Mouse (Mus musculus) ES-Bruce4 (cell line): Measurements from ENCODE around the gene Ube2f. TPM values are rescaled to one million over a fixed set of nuclear protein-coding genes. Genes with fewer than 3 reads are reported as not detected.

ENCODE experiments used
- H3K27ac ChIP-seq: 2 replicates; pipeline ENCODE4 v1.5.1; 2012; ENCODE audit warnings: low read length, inconsistent platforms; ENCODE audit not compliant: insufficient read depth
- H3K27me3 ChIP-seq: 2 replicates; pipeline ENCODE4 v1.6.1; 2012; ENCODE audit warnings: mild to moderate bottlenecking, low read length, inconsistent platforms; ENCODE audit not compliant: control insufficient read depth, poor library complexity, insufficient read depth, severe bottlenecking
- H3K36me3 ChIP-seq: 2 replicates; pipeline ENCODE4 v1.6.1; 2012; ENCODE audit warnings: inconsistent platforms, mild to moderate bottlenecking, low read length, moderate library complexity; ENCODE audit not compliant: control insufficient read depth, poor library complexity, insufficient read depth, severe bottlenecking
- H3K4me1 ChIP-seq: one replicate; pipeline ENCODE4 v1.8.1; 2011; ENCODE audit warnings: low read length; ENCODE audit not compliant: control insufficient read depth, insufficient read depth
- H3K4me3 ChIP-seq: 2 replicates; pipeline ENCODE4 v1.5.1; 2011; ENCODE audit warnings: low read depth, mild to moderate bottlenecking, low read length
- H3K9ac ChIP-seq: 2 replicates; pipeline ENCODE4 v1.6.1; 2012; ENCODE audit warnings: low read depth, mild to moderate bottlenecking, inconsistent platforms; ENCODE audit not compliant: poor library complexity, severe bottlenecking
- H3K9me3 ChIP-seq: replicated peaks from 2 replicates; pipeline ENCODE4 v1.6.1; 2012; ENCODE audit warnings: mild to moderate bottlenecking, low read length, inconsistent platforms; ENCODE audit not compliant: control insufficient read depth, poor library complexity, insufficient read depth, severe bottlenecking
- CTCF ChIP-seq: IDR thresholded peaks from one replicate; pipeline ENCODE4 v1.8.1; 2011; ENCODE audit warnings: low read depth, low read length
- EP300 ChIP-seq: IDR thresholded peaks from 2 replicates; pipeline ENCODE4 v1.6.1; 2011; ENCODE audit warnings: low read depth, low read length; ENCODE audit not compliant: insufficient read depth
- POLR2A ChIP-seq: IDR thresholded peaks from one replicate; pipeline ENCODE4 v1.8.1; 2011; ENCODE audit warnings: low read length; ENCODE audit not compliant: insufficient read depth
- polyA plus RNA-seq: library from polyadenylated mRNA; stranded (reverse); fragments of >200 nt; gene quantifications from 2 replicates; pipeline ENCODE4 v1.2.4, GENCODE M21; 2011; ENCODE audit warnings: low read depth; ENCODE audit not compliant: missing spikeins, insufficient read depth, insufficient read length

The Ube2f gene
- polyA plus RNA-seq, 1 experiment: 61.7 TPM

DNA sequence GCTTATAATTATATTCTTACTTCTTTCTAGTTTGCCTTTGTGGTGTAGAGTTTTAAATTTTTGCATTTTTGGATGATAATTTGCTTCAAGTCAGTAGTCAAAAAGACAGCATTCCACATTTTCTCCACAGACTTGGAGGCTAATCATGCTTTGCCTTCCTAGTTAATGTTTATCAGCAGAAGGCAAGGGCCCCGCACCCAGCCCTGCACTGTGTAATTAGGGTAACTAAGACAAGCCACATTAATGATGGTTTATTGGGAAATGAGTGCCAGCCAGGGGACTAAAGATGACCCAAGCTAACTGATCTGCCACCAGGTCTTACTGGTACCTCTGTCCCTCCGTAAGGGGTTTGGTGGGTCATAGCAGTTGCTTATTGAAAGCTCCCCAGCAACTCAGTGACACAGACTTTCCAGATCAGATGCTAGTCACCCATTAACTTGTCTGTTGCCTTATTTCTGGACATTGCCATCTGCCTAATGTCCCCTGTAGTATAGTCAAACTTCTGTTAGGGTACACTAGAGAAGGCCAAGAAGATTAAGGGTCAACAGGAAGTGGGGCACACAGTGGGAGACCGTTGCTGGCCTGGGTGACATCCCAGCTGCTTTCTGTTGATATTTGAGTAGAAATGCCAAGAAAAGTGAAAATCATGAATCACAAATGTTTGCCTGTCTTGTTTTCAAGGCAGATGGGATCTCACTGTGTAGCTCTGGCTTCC is 51.3 kb downstream of the Ube2f start:
- Histone ChIP-seq H3K36me3 (no peaks in the 10 kb centered on the region), H3K27me3 (no peaks in the 10 kb centered on the region), H3K9me3 (no peaks in the 10 kb centered on the region), H3K9ac (no peak overlapping the region), H3K4me3 (no peak overlapping the region), H3K27ac (no peak overlapping the region), H3K4me1 (peaks cover 2% of the 10 kb centered on the region)
- TF ChIP-seq POLR2A (no peak), CTCF (no peak), EP300 (no peak)

DNA sequence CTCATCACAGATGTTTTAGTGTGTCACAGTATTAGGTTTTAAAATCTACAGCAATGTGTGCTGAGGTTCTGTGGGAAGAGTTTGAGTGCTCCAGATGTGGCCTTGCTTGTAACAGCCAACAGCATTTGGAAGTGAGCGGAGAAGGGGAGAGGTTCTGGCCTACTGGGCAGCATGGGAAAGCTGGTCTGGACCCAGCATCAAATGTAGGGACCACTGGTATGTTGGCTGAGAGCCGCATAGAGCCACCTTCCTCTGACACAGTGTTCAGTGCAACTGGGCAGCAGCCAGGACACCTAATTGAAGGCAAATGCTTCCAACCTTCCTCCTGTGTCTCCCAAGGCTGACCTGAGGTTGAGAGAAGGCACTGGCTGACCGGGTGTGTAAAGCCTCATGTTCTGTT is 51.9 kb downstream of the Ube2f start:
- H3K27me3 ChIP-seq: no peaks in the 10 kb centered on the region
- H3K9me3 ChIP-seq: no peaks in the 10 kb centered on the region
- no peak overlapping the region for H3K4me3 ChIP-seq
- peaks cover 2% of the 10 kb centered on the region for H3K4me1 ChIP-seq
- TF ChIP-seq EP300 (no peak), POLR2A (no peak)
- H3K9ac ChIP-seq: no peak overlapping the region
- H3K27ac ChIP-seq: no peak overlapping the region
- H3K36me3 ChIP-seq: no peaks in the 10 kb centered on the region

DNA sequence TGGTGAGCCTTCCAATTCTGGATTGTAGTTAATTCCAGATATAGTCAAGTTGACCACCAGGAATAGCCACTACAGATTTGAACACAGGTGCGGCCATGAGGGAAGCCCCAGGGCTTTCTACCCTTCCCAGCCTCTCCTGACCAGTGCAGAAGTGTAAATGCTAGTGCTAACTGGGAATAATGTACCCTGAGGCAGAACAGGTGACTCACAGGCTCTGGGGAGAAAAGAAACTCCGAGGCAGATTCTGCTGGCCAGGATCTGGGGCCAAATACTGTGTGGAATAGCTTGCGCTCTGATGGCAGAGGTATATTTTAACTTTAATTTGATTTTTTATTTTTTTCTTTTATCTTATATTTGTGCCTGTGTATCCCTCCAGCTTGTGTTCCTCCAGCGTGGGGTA is 54.5 kb downstream of the Ube2f start:
- H3K4me3 ChIP-seq: no peak overlapping the region
- H3K9me3 ChIP-seq: no peaks in the 10 kb centered on the region
- TF ChIP-seq EP300 (no peak), POLR2A (no peak), CTCF (no peak)
- no peak overlapping the region for H3K9ac ChIP-seq
- no peak overlapping the region for H3K27ac ChIP-seq
- no peaks in the 10 kb centered on the region for H3K27me3 ChIP-seq
- no peaks in the 10 kb centered on the region; the same call in 1 of the 2 replicates for H3K36me3 ChIP-seq
- H3K4me1 ChIP-seq: no peaks in the 10 kb centered on the region

DNA sequence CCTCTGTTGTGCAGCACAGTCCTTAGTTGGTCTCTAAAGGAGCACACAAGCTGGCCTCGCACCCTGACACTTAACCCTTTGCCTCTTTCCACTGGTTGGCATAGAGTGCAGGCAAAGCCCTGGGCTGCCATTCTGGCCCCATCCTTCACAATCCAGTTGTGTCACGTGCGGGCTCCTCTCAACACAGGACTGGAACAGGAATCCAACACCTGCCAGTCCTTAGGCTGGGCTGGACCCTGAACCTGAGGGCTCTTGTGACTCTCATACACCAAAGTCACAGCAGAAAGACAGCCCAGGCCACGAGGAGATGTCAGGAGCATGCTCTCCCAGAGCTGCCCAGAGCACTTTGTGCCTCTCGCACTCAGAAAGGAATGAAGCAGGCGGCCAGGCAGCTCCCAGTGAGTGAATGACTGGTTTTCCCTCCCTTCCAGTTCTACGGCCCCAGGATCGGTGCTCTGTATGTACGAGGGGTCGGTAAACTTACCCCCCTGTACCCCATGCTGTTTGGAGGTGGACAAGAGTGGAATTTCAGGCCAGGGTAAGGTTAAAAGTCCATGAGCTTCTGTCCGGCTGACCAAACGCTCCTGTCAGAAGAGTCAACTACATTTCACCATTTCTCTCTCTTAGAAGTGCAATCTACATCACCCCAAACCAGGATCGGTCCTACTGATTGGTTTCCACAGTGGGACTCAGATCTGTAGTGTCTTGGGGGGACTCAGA is 59.4 kb downstream of the Ube2f start:
- TF ChIP-seq CTCF (no peak), EP300 (no peak), POLR2A (no peak)
- H3K36me3 ChIP-seq: no peaks in the 10 kb centered on the region; the same call in 1 of the 2 replicates

DNA sequence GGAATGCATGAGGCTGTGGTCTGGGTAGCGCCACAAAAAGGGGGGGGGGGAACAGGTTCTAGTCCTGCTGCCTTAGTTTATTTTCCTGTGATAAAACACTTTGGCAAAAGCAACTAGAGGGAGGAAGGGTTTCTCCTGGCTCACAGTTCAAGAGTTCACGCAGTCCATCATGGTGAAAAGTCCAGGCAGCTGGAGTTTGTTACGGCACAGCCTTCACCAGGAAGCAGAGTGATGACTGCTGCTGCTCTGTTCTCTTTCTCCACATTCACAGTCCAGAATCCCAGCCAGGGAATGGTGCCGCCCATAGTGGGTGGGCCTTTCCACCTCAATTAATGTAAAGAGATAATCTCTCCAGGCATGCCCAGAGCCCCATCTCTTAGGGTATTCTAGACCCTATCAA is 62.2 kb downstream of the Ube2f start:
- H3K27me3 ChIP-seq: no peaks in the 10 kb centered on the region
- H3K9me3 ChIP-seq: no peaks in the 10 kb centered on the region
- no peaks in the 10 kb centered on the region; the same call in 1 of the 2 replicates for H3K36me3 ChIP-seq
- no peak for TF ChIP-seq EP300
- no peak overlapping the region for H3K4me3 ChIP-seq
- no peak overlapping the region for H3K27ac ChIP-seq
- no peak overlapping the region for H3K9ac ChIP-seq
- peaks cover 2% of the 10 kb centered on the region for H3K4me1 ChIP-seq

More for the DNA sequence above, 59.4 kb downstream of the Ube2f start:
- Histone ChIP-seq H3K4me1 (peaks cover 2% of the 10 kb centered on the region), H3K9me3 (no peaks in the 10 kb centered on the region), H3K27ac (no peak overlapping the region), H3K4me3 (no peak overlapping the region), H3K9ac (no peak overlapping the region), H3K27me3 (no peaks in the 10 kb centered on the region)

DNA sequence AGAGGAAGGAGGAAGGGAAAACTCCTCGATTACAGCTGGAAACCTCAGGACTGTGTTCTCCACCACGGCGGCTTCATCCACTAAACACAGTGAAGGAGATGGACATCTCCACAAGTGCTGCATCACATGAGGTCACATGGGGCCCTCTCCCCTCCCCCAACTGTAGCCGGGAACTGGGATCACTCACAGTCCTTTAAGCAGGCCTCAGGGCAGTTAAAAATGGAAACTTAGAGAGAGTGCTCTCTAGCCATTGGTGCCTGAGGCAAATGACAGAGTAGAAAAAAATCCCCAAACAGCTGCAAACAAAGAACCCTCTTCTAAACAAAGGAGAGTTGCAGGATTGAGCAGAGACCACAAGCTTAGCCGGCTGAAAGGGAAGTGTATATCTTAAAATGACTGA is 63.1 kb downstream of the Ube2f start:
- no peak overlapping the region for H3K4me3 ChIP-seq
- H3K9ac ChIP-seq: no peak overlapping the region
- H3K4me1 ChIP-seq: peaks cover 2% of the 10 kb centered on the region
- H3K9me3 ChIP-seq: no peaks in the 10 kb centered on the region
- H3K27ac ChIP-seq: no peak overlapping the region
- H3K36me3 ChIP-seq: no peaks in the 10 kb centered on the region; the same call in 1 of the 2 replicates
- no peaks in the 10 kb centered on the region for H3K27me3 ChIP-seq
- TF ChIP-seq EP300 (peak; percentile 81; the same call in 1 of the 2 replicates), POLR2A (no peak)
